In the genomic region with DNA sequence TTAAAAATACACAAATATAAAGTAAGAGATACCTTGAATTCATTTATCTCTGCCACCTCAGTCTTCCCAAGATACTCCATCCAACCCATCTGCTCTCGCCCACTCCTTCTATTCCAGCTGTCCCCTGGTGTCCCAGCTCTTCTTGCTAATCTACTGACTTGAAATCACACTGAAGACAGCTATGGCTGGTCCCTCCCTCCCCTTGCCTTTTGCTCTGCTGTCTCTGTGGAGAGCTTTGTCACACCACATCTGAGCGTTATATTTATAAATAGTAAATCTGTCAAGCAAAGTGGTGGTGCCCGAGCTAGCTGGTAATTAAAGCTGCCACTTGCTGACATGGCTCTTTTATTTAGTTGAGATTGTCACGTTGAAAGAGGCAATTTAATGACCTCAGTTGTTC, we compare ENCODE assay signal across 17 mouse cellular contexts.
DNase-seq lines count a peak whose midpoint lies in the region; ATAC-seq and TF ChIP-seq lines count a peak whose summit lies in the region.
"Had no signal": no experiment of that assay in that cellular context is flagged by ENCODE, and none has a peak within 500 bp of the region (broad histone marks: within the 10 kb centered on the region; RNA-seq: fewer than 3 reads in every experiment).

No protein-coding gene starts in this region.

- no peak overlapping the region for H3K27ac ChIP-seq in heart, embryonic 11.5 days (ENCODE audit: low read depth, low read length)
- H3K27ac ChIP-seq in neural tube, embryonic 11.5 days (ENCODE audit: low read depth, low read length), result no peak overlapping the region
- H3K27ac ChIP-seq: hindbrain, embryonic 15.5 days; liver, embryonic 12.5 days; midbrain, embryonic 12.5 days had no signal

- H3K27me3 ChIP-seq in heart, embryonic 11.5 days (ENCODE audit: control insufficient read depth, insufficient read depth, low read length), result no peaks in the 10 kb centered on the region
- no peaks in the 10 kb centered on the region for H3K27me3 ChIP-seq in neural tube, embryonic 11.5 days (ENCODE audit: control insufficient read depth, insufficient read depth, low read length)
- H3K27me3 ChIP-seq: CH12.LX; hindbrain, embryonic 15.5 days; liver, embryonic 12.5 days; midbrain, embryonic 12.5 days had no signal

- no peaks in the 10 kb centered on the region for H3K36me3 ChIP-seq in heart, embryonic 11.5 days (ENCODE audit: control insufficient read depth, insufficient read depth, low read length)
- H3K36me3 ChIP-seq in neural tube, embryonic 11.5 days (ENCODE audit: control insufficient read depth, insufficient read depth, low read length), result no peaks in the 10 kb centered on the region
- H3K36me3 ChIP-seq: hindbrain, embryonic 15.5 days; liver, embryonic 12.5 days; midbrain, embryonic 12.5 days had no signal

- WGBS in heart, embryonic 11.5 days (ENCODE audit: insufficient replicate concordance), result 44% methylated on average over 4 of the region's 4 CpGs
- 20% methylated on average over 4 of the region's 4 CpGs for WGBS in neural tube, embryonic 11.5 days
- WGBS in lung, adult 2 months, result 50% methylated on average over 4 of the region's 4 CpGs

- DNase-seq in heart, postnatal 4 days, result peak; percentile 14
- DNase-seq in neural tube, embryonic 11.5 days (ENCODE audit: low spot score), result no peak
- DNase-seq in neural tube, embryonic 10.5 days (ENCODE audit: extremely low spot score, low spot score), result no peak
- peak; percentile 58 to 59 for DNase-seq in frontal cortex, adult 2 months (ENCODE audit: extremely low spot score in 1 of 2, low spot score in 1 of 2)
- peak; percentile 15 for DNase-seq in right cerebral cortex, postnatal 25 days
- DNase-seq in spleen, postnatal 10 days (ENCODE audit: low spot score in 2 of 2), result no peak
- no peak for DNase-seq in lung, adult 2 months
- DNase-seq: adrenal gland, postnatal 36 days; kidney, postnatal 10 days; lung, postnatal 10 days; thymus, postnatal 4 days had no signal

- no peak overlapping the region for H3K4me2 ChIP-seq in heart, embryonic 11.5 days
- H3K4me2 ChIP-seq in neural tube, embryonic 11.5 days (ENCODE audit: low read depth), result no peak overlapping the region
- H3K4me2 ChIP-seq: hindbrain, embryonic 15.5 days; liver, embryonic 12.5 days; midbrain, embryonic 12.5 days had no signal

- TF ChIP-seq CTCF in lung, adult 2 months (IDR thresholded peaks at IDR 0.05; ENCODE audit: insufficient read depth, low read length), result no peak

- H3K4me1 ChIP-seq in heart, embryonic 11.5 days (ENCODE audit: control insufficient read depth, insufficient read depth, low read length), result no peaks in the 10 kb centered on the region
- H3K4me1 ChIP-seq in neural tube, embryonic 11.5 days (ENCODE audit: control insufficient read depth, insufficient read depth, low read length), result 0 out of 2 replicates have a peak, but pooled peaks cover 2% of the 10 kb centered on the region
- H3K4me1 ChIP-seq in lung, adult 2 months (ENCODE audit: control insufficient read depth, insufficient read depth, low read length), result no peaks in the 10 kb centered on the region
- H3K4me1 ChIP-seq: hindbrain, embryonic 15.5 days; liver, embryonic 12.5 days; midbrain, embryonic 12.5 days had no signal

- ATAC-seq in heart, embryonic 11.5 days (replicated peaks; ENCODE audit: insufficient number of reproducible peaks, low FRiP score, low TSS enrichment), result no peak
- ATAC-seq in neural tube, embryonic 11.5 days (ENCODE audit: insufficient read depth, low FRiP score, low TSS enrichment), result 0 out of 2 replicates have a peak, but pooled peaks have one; percentile 27
- ATAC-seq: activated CD4-positive, CD25-positive, alpha-beta regulatory T cell, adult 4 months; liver, embryonic 12.5 days had no signal

- H3K9me3 ChIP-seq in heart, embryonic 11.5 days (replicated peaks; ENCODE audit: control insufficient read depth, low read length), result no peaks in the 10 kb centered on the region
- no peaks in the 10 kb centered on the region for H3K9me3 ChIP-seq in neural tube, embryonic 11.5 days (ENCODE audit: control insufficient read depth, low read length)
- H3K9me3 ChIP-seq: hindbrain, embryonic 15.5 days; liver, embryonic 12.5 days; midbrain, embryonic 12.5 days had no signal

- no peak for TF ChIP-seq POLR2A in lung, adult 2 months (IDR thresholded peaks at IDR 0.05; ENCODE audit: borderline replicate concordance, extremely low read depth, low read depth, low read length)

- no peak overlapping the region for H3K9ac ChIP-seq in heart, embryonic 11.5 days (ENCODE audit: low read depth, low read length)
- no peak overlapping the region for H3K9ac ChIP-seq in neural tube, embryonic 11.5 days (ENCODE audit: low read length)
- H3K9ac ChIP-seq: hindbrain, embryonic 15.5 days; liver, embryonic 12.5 days; midbrain, embryonic 12.5 days had no signal

- H3K4me3 ChIP-seq in heart, embryonic 11.5 days (ENCODE audit: low read depth, low read length), result no peak overlapping the region
- no peak overlapping the region for H3K4me3 ChIP-seq in neural tube, embryonic 11.5 days (ENCODE audit: low read depth, low read length)
- no peak overlapping the region for H3K4me3 ChIP-seq in lung, adult 2 months (replicated peaks; ENCODE audit: extremely low read depth, low read depth, low read length)
- H3K4me3 ChIP-seq: hindbrain, embryonic 15.5 days; liver, embryonic 12.5 days; midbrain, embryonic 12.5 days had no signal

Comparison
In these comparisons a context has a peak if more than half of its experiments do, and no peak if none do; other contexts are left out.
1. DNase-seq: peak in heart, postnatal 4 days (single experiment), frontal cortex, adult 2 months (2 of 2) and right cerebral cortex, postnatal 25 days (single experiment); none in neural tube, embryonic 11.5 days (single experiment), neural tube, embryonic 10.5 days (single experiment), spleen, postnatal 10 days (0 of 2) and lung, adult 2 months (single experiment).